In the genomic region with DNA sequence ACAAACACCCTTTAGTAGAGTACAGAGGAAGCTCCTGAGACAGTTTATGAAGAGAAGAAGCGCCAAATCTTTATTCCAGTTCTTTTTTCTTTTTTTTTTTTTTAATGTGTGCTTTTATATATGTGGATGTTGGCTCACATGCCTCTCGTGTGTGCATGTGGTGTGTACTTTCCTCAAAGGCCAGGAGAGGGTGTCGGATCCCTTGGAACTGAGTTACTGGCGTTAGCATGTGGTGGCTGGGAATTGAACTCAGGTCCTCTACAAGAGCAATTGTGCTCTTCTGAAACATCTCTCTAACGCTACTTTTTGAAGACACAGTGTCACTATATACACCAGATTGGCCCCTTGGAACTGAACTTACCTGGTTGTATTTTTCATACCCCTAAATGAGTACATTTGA, we compare ENCODE assay signal across 8 mouse cellular contexts. TPM values are rescaled to one million over a fixed set of nuclear protein-coding genes. Genes with fewer than 3 reads are reported as not detected.
DNase-seq lines count a peak whose midpoint lies in the region; ATAC-seq and TF ChIP-seq lines count a peak whose summit lies in the region.
"Had no signal": no experiment of that assay in that cellular context is flagged by ENCODE, and none has a peak within 500 bp of the region (broad histone marks: within the 10 kb centered on the region; RNA-seq: fewer than 3 reads in every experiment).

No protein-coding gene starts in this region.

- H3K9ac ChIP-seq in forebrain, embryonic 14.5 days (ENCODE audit: low read length) = no peak overlapping the region
- H3K9ac ChIP-seq in liver, embryonic 14.5 days (replicated peaks) = peak overlapping the region; percentile 96

- H3K4me1 ChIP-seq in E14TG2a.4 (replicated peaks; ENCODE audit: low read depth, low read length) = peaks cover 58% of the 10 kb centered on the region
- H3K4me1 ChIP-seq in forebrain, embryonic 14.5 days (ENCODE audit: control insufficient read depth, insufficient read depth, low read length) = peaks cover 11% of the 10 kb centered on the region; the same call in 1 of the 2 replicates
- H3K4me1 ChIP-seq in liver, embryonic 14.5 days (replicated peaks; ENCODE audit: control insufficient read depth in 2 of 2, insufficient read depth in 2 of 2, low read length in 1 of 2) = peaks cover 0 to 12% of the 10 kb centered on the region in 2 experiments; a peak in 3 of 4 replicates

- peaks cover 61% of the 10 kb centered on the region for H3K36me3 ChIP-seq in E14TG2a.4 (ENCODE audit: insufficient read depth, low read length)
- peaks cover 46% of the 10 kb centered on the region for H3K36me3 ChIP-seq in forebrain, embryonic 14.5 days (ENCODE audit: control insufficient read depth, insufficient read depth, low read length)
- H3K36me3 ChIP-seq in liver, embryonic 14.5 days (replicated peaks; ENCODE audit: control insufficient read depth, insufficient read depth, low read depth) = peaks cover 51% of the 10 kb centered on the region

- no peaks in the 10 kb centered on the region for H3K9me3 ChIP-seq in E14TG2a.4 (ENCODE audit: low read length)
- H3K9me3 ChIP-seq in forebrain, embryonic 14.5 days (replicated peaks; ENCODE audit: control insufficient read depth, low read length) = no peaks in the 10 kb centered on the region
- H3K9me3 ChIP-seq in liver, embryonic 14.5 days (ENCODE audit: control insufficient read depth, low read length) = no peaks in the 10 kb centered on the region

- DNase-seq in 416B (ENCODE audit: low read depth) = peak; percentile 59
- DNase-seq in forebrain, embryonic 14.5 days (ENCODE audit: low spot score) = no peak
- DNase-seq in liver, embryonic 14.5 days (ENCODE audit: low read depth in 3 of 3, low spot score in 3 of 3) = no peak
- DNase-seq in adrenal gland, postnatal 36 days = no peak
- no peak for DNase-seq in cerebellum, adult 11-12 months

- TF ChIP-seq EP300 in liver, embryonic 14.5 days (IDR thresholded peaks at IDR 0.05; ENCODE audit: low read depth) = no peak

- H3K27ac ChIP-seq in forebrain, embryonic 14.5 days (ENCODE audit: low read depth, low read length) = no peak overlapping the region
- H3K27ac ChIP-seq in liver, embryonic 14.5 days = no peak overlapping the region

- ATAC-seq in forebrain, embryonic 14.5 days = no peak
- no peak for ATAC-seq in liver, embryonic 14.5 days (ENCODE audit: insufficient read depth)
- ATAC-seq in granulocyte monocyte progenitor cell, adult 5-6 weeks (replicated peaks; ENCODE audit: poor library complexity, severe bottlenecking) = no peak

- no peak for TF ChIP-seq CTCF in E14TG2a.4 (conservative IDR thresholded peaks at IDR 0.05; ENCODE audit: low read length)
- TF ChIP-seq CTCF in liver, embryonic 14.5 days (IDR thresholded peaks at IDR 0.05; ENCODE audit: low read depth) = peak; percentile 39; the same call in 1 of the 2 replicates

- H3K27me3 ChIP-seq in E14TG2a.4 (ENCODE audit: insufficient read depth, low read length) = no peaks in the 10 kb centered on the region
- no peaks in the 10 kb centered on the region for H3K27me3 ChIP-seq in forebrain, embryonic 14.5 days (replicated peaks; ENCODE audit: control insufficient read depth, insufficient read depth, low read length)
- H3K27me3 ChIP-seq in liver, embryonic 14.5 days (ENCODE audit: control insufficient read depth, insufficient read depth, low read length) = no peaks in the 10 kb centered on the region

- peak overlapping the region; percentile 76 for H3K4me2 ChIP-seq in forebrain, embryonic 14.5 days (ENCODE audit: low read length)
- H3K4me2 ChIP-seq in liver, embryonic 14.5 days (ENCODE audit: low read depth) = peak overlapping the region; percentile 86

- WGBS in forebrain, embryonic 14.5 days = 74% methylated on average over 5 of the region's 5 CpGs
- WGBS in liver, embryonic 14.5 days (ENCODE audit: insufficient replicate concordance) = 63% methylated on average over 5 of the region's 5 CpGs

- peak overlapping the region; percentile 98 for H3K4me3 ChIP-seq in E14TG2a.4 (replicated peaks; ENCODE audit: low read length)
- peak overlapping the region; percentile 95 for H3K4me3 ChIP-seq in forebrain, embryonic 14.5 days (ENCODE audit: low read depth, low read length)
- peak overlapping the region; percentile 72 to 93 for H3K4me3 ChIP-seq in liver, embryonic 14.5 days (ENCODE audit: insufficient read depth in 1 of 2, low read depth in 2 of 2, low read length in 2 of 2)

RNA-seq across cellular contexts. Expression of gene Cdc25a, which starts 2.3 kb away (rescaled TPM):
- 15.1 and 15.7 TPM in 2 replicates for polyA plus RNA-seq in forebrain, embryonic 14.5 days (2014; fragmentation: Nextera tagmentation; extraction: Ambion mirVana)
- 7.6 and 10.8 TPM in 2 replicates for polyA plus RNA-seq in liver, embryonic 14.5 days (2012; rRNA removed)
- 11.9 and 14.9 TPM in 2 replicates for polyA plus RNA-seq in liver, embryonic 14.5 days (2014; fragmentation: Nextera tagmentation; extraction: Ambion mirVana)
- total RNA-seq in adrenal gland, postnatal 36 days (2021) = 10 to 100 TPM; 10.1 to 17.6 TPM
- total RNA-seq in granulocyte monocyte progenitor cell, adult 5-6 weeks (2014; fragmentation: Nextera tagmentation) = 45.1 and 52.5 TPM in 2 replicates
- 50.6 and 54.4 TPM in 2 replicates for total RNA-seq in granulocyte monocyte progenitor cell, adult 5-6 weeks (2017)

RNA-seq across cellular contexts. Expression of gene Camp, which starts 28.2 kb away (rescaled TPM):
- polyA plus RNA-seq in forebrain, embryonic 14.5 days (2014; fragmentation: Nextera tagmentation; extraction: Ambion mirVana) = 1.1 TPM in 1 of 2 replicates, not detected in the other
- polyA plus RNA-seq in liver, embryonic 14.5 days (2012; rRNA removed) = 54.1 and 56.1 TPM in 2 replicates
- 78.5 and 101 TPM in 2 replicates for polyA plus RNA-seq in liver, embryonic 14.5 days (2014; fragmentation: Nextera tagmentation; extraction: Ambion mirVana)
- under 1 TPM in 1 of 2 experiments, not detected in 1; 0.56 TPM for total RNA-seq in adrenal gland, postnatal 36 days (2021)
- total RNA-seq in granulocyte monocyte progenitor cell, adult 5-6 weeks (2014; fragmentation: Nextera tagmentation) = 3.0 and 37.6 TPM in 2 replicates
- total RNA-seq in granulocyte monocyte progenitor cell, adult 5-6 weeks (2017) = 99.8 and 173 TPM in 2 replicates
- total RNA-seq: layer of hippocampus, adult 8-10 months had no signal

RNA-seq across cellular contexts. Expression of gene Nme6, which starts 45.1 kb away (rescaled TPM):
- 74.6 and 84.7 TPM in 2 replicates for polyA plus RNA-seq in forebrain, embryonic 14.5 days (2014; fragmentation: Nextera tagmentation; extraction: Ambion mirVana)
- polyA plus RNA-seq in liver, embryonic 14.5 days (2012; rRNA removed) = 34.0 and 34.3 TPM in 2 replicates
- 53.6 and 54.6 TPM in 2 replicates for polyA plus RNA-seq in liver, embryonic 14.5 days (2014; fragmentation: Nextera tagmentation; extraction: Ambion mirVana)
- total RNA-seq in adrenal gland, postnatal 36 days (2021) = 10 to 100 TPM; 19.3 to 21.1 TPM
- 54.0 and 59.5 TPM in 2 replicates for total RNA-seq in granulocyte monocyte progenitor cell, adult 5-6 weeks (2014; fragmentation: Nextera tagmentation)
- total RNA-seq in granulocyte monocyte progenitor cell, adult 5-6 weeks (2017) = 22.1 and 28.4 TPM in 2 replicates

RNA-seq across cellular contexts. Expression of gene Map4, which starts 53.6 kb away (rescaled TPM):
- 90.6 and 108 TPM in 2 replicates for polyA plus RNA-seq in forebrain, embryonic 14.5 days (2014; fragmentation: Nextera tagmentation; extraction: Ambion mirVana)
- 13.5 and 16.0 TPM in 2 replicates for polyA plus RNA-seq in liver, embryonic 14.5 days (2012; rRNA removed)
- polyA plus RNA-seq in liver, embryonic 14.5 days (2014; fragmentation: Nextera tagmentation; extraction: Ambion mirVana) = 6.6 and 7.7 TPM in 2 replicates
- 10 to 100 TPM; 75.6 to 96.8 TPM for total RNA-seq in adrenal gland, postnatal 36 days (2021)
- total RNA-seq in granulocyte monocyte progenitor cell, adult 5-6 weeks (2014; fragmentation: Nextera tagmentation) = 33.3 and 42.6 TPM in 2 replicates
- total RNA-seq in granulocyte monocyte progenitor cell, adult 5-6 weeks (2017) = 17.1 and 22.3 TPM in 2 replicates
